8 mouse cellular contexts compared by ENCODE assay signal in the genomic region with DNA sequence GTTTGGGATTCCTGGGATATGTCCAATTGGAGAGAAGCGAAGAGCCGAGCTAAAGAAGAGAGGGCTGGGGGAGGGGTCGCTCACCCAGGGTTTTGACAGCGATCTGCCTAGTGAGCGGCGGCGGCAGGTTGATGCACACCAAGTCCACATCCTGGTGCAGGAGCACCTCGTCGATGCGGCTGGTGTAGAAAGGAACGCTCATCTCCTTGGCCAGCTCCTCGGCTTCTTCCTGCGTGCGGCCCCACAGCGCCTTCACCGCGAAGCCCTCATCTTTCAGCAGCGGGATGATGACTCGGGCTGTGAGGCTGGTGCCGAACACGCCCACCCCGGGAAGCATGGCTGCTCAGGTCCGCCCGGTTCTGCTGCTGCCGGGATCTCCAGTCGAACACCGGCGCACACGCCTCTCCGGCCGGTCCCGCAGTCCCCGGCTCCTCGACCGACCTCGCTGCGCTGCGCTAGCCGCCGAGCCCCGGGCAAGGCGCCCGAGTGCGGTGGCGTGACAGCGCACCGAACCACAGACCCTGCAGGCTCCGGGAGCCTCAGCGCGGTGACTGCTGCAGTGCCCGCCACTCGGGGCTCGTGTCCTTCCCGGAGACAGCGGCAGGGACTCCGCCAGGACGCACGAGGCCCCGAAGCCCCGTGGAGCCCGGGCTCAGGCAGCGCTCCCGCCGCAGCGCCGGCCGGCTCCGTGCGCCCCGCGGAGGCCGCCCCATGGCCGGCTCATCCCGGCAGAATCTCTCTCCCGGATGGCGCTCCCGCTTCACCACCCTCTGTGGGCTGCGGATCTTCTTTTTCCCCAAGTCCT. TPM values are rescaled to one million over a fixed set of nuclear protein-coding genes. Genes with fewer than 3 reads are reported as not detected.
DNase-seq lines count a peak whose midpoint lies in the region; ATAC-seq and TF ChIP-seq lines count a peak whose summit lies in the region.

No protein-coding gene starts in this region.

- peaks cover 15% of the 10 kb centered on the region for H3K4me1 ChIP-seq in lung, adult 2 months (ENCODE audit: control insufficient read depth, insufficient read depth, low read length)

- ATAC-seq in monocyte, adult 5-6 weeks (replicated peaks; ENCODE audit: insufficient number of reproducible peaks, low FRiP score, low TSS enrichment, poor library complexity, severe bottlenecking): no peak

- peak; percentile 36 for DNase-seq in 416B (ENCODE audit: low read depth)
- peak; percentile 39 for DNase-seq in ES-CJ7 (ENCODE audit: low read depth, low spot score)
- DNase-seq in cerebellum, adult 8-10 months: peak; percentile 59
- DNase-seq in heart, adult 18-20 months: peak; percentile 50 to 65
- DNase-seq in kidney, adult 9 months: peak; percentile 23
- peak; percentile 62 for DNase-seq in lung, adult 2 months
- DNase-seq in right cerebral cortex, postnatal 10 days (ENCODE audit: low spot score in 2 of 2): peak; percentile 68 to 74

- no peak for TF ChIP-seq CTCF in lung, adult 2 months (IDR thresholded peaks at IDR 0.05; ENCODE audit: insufficient read depth, low read length)

- TF ChIP-seq POLR2A in lung, adult 2 months (IDR thresholded peaks at IDR 0.05; ENCODE audit: borderline replicate concordance, extremely low read depth, low read depth, low read length): no peak

- H3K4me3 ChIP-seq in lung, adult 2 months (replicated peaks; ENCODE audit: extremely low read depth, low read depth, low read length): peak overlapping the region; percentile 86

- under 1% methylated on average over 78 of the region's 78 CpGs for WGBS in lung, adult 2 months

RNA-seq across cellular contexts. Expression of gene Gfod1, which starts 0.6 kb away (rescaled TPM):
- 10 to 100 TPM; 32.3 to 34.3 TPM for total RNA-seq in heart, adult 18-20 months (2021)
- polyA plus RNA-seq in lung, adult 2 months (2012; rRNA removed): 11.7 and 12.9 TPM in 2 replicates
- 19.6 to 26.1 TPM (median 20.8 TPM) in 3 replicates for total RNA-seq in monocyte, adult 5-6 weeks (2017)
